Mouse (Mus musculus): Measurements from ENCODE around the gene Adcy1. TPM values are rescaled to one million over a fixed set of nuclear protein-coding genes. Genes with fewer than 3 reads are reported as not detected.

The Adcy1 gene
- total RNA-seq, 2 experiments from 2014 or later: 0.48 to 0.59 TPM

DNA sequence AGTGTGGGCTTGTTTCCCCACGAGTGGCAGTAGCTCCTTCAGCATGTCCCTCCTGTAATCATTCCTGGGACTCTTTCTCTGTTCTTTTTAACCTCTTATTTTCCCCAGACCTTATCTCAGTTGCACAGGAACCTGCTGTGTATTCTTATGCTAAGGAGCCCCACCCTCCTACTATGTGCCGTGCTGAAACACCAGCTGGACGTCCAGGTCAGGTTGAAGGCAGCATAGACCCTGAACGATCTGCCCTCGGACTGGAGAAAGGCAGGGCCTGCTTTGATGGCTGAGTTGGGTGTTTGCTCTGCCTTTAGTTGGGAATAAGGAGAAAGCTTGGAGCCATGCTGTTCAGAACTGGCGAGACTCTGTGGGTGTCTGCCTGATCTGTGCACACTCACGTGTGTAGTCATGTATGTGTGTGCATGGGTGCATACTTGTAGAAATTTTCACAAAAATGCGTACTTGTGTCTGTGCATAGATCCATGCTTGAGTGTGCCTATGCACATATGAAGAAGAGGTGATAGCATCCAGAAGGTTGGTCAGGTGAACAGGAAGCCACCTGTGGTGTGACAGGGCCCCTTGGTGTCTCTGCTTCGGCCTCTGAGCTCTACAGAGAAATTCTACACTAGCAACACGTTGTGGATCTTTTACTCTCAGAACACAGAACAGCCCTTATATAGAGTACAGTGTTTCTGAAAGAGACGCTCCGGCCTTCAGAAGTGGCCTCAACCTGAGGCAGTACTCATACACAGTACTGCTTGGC is 5.4 kb downstream of the Adcy1 start:
- no peak for DNase-seq (ENCODE audit: low spot score)

DNA sequence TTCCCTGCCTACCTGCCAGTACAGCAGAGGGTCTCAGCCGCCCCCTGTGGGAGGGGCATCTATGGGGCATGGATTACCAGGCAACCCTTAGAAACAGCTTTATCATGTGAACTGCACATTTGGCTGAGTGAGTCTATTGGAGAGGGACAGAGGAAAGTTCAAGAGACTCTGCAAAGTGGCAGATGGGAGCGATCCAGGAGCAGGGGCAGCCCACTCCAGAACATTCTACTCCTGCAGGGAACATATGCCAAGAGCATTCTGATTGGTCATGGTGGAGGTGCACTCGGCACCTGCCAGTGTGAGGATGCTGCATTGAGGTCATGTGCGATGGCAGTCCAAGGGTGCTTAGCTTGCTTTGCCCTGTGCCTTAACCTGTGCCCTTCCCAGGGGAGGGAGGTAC is 6.5 kb downstream of the Adcy1 start:
- DNase-seq (ENCODE audit: low spot score): no peak

DNA sequence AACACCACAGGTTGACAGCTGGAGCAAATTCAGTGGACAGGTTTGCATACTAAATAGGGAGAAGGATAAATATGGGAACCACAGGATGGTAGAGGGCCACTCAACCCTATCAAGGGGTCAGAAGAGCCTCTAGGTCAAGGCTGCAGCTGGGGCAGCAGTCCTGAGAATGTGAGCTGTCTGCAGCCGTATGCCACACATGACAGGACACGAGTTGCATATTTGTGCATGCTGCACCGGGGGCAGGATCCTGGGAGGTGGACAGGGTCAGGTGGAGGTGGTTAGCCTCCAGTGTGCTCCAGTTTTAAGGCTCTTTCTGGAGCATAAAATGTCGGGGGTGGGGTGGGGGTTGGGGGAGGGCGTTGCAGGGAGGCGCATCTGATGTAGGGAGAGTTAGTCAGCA is 8.3 kb downstream of the Adcy1 start:
- DNase-seq (ENCODE audit: low spot score): no peak

DNA sequence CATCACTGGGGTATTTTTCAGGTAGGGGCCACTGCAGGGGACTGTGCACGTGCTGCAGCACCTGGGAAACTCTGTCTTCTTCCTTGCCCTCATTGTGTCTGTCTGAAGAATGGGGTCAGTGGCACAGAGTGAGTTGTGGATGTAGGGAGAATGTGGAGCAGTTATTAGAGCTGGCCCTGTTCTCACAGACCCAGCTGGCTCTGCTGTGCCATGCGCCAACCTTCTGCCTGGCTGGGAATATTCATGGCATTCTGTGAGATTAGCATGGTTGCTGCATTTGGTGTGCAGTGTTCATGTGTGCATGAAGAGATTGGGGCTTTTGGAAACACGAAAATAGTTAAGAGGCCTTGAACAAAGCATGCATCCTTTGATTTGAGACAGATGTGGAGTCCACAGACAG is 10.3 kb downstream of the Adcy1 start:
- DNase-seq (ENCODE audit: low spot score): no peak

DNA sequence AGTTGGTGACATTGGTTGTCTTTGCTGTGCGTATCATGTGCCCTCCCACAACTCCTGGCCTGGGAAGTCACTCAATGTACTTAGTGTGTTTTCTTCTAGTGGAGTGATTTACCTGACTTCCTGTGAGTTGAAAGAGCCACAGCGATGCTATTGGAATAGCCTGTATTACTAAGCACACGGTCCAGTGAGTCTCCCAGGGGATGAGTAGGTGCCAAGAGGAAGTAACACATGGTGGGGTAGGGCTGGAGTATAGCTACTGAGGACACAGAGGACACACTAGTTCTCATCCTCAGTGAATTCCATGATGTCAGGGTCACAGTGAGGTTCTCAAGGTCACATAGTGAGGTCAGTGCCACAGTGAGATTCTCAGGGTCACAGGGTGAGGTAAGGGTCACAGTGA is 13.2 kb downstream of the Adcy1 start:
- no peak for DNase-seq (ENCODE audit: low spot score)

DNA sequence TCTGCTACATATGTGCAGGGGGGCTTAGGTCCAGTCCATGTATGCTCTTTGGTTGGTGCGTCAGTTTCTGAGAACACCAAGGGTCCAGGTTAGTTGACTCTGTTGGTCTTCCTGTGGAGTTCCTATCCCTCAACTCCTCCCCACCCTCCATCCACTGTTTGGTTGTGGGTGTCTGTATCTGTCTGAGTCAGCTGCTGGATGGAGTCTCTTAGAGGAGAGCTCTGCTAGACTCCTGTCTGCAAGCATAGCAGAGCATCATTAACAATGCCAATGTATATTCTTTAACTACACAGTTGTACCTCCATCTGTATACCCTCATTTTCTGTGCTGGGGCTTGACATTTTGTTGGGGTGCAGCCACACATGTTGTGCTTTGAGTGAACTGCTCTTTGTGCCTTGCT is 18.6 kb downstream of the Adcy1 start:
- no peak for DNase-seq (ENCODE audit: low spot score)

DNA sequence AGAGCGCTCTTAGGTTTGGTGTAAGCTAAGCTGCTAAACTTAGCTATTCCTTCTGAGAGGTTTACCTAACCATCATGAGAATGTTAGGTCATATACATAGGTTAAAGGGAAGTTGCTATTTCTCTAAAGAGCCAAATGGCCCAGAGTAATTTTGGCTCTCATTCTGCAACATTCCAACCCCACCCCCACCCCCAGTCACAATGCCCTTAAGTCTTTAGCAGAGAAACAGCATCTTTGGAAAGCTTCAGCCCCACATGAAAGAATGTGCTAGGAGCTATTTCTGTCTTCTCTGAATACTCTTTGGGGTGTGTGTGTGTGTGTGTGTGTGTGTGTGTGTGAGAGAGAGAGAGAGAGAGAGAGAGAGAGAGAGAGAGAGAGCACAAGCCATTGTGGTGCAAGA is 20.6 kb downstream of the Adcy1 start:
- DNase-seq (ENCODE audit: low spot score): no peak

DNA sequence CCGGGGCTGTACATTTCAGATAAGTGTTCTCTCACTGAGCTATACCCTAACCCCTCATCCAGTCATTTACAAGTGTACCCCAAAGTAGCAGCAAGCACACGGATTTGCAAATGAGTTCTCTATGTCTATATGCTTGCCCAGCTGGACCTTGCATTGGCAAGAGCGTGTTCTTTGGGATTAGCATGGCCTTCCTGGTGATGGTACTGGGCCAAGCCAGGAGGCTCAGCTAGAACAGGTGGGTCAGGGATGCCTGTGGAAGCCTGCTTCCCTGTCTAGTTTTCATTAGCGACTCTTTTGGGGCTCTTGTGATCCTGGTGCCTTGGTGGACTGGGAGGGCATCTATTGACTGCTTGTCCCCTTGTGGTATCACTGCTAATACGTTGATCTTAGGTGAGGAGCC is 21.9 kb downstream of the Adcy1 start:
- DNase-seq (ENCODE audit: low spot score): no peak

DNA sequence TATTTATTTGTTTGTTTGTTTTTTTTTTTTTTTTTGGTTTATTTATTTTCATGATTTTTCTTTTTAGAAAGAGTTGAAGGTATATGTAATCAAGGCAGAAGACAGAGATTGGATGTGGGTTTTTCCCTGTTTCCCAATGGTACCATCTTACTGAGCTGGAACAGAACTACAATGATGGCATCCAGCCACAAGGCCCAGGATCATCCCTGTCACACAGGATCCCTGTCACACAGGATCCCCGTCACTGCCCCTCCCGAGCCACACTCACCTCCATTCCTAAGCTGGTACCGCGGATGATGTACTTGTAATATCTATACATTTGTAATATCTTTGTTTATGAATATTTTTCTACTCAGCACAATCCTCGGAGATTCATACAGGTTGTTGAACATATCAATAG is 27.8 kb downstream of the Adcy1 start:
- DNase-seq (ENCODE audit: low spot score): no peak

DNA sequence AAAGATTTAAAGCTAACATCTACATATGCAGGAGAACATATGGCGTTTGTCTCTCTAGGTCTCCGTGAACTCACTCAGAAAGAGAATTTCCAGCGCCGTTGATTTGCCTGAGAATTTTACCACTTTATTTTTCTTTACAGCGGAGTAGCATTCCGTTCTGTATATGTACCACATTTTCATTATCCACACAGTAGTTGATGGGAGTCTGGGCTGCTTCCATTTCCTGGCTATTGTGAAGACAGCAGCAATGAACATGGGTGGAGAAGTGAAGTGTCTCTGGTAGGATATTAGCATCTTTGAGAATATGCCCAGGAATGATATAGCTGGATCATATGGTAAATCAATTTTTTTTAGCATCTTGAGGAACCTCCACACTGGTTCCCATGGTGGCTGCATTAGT is 31.6 kb downstream of the Adcy1 start:
- no peak for DNase-seq (ENCODE audit: low spot score)

DNA sequence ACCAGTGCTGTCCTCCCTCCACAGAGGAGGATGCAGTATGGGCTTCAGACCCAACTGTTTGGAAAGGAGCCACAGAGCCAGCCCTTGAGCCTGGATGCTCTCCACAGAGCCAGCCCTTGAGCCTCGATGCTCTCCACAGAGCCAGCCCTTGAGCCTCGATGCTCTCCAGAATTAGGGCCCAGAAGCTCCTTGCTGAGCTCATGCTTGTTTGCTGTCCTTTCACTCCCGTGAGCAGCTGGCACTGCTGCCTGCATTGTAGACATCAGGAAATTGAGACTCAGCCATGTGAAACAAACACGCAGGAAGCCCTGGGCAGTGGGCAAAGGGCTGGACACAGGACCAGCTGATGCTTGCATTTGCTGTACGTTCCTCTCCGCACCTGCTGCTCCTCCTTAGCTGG is 38.4 kb downstream of the Adcy1 start:
- no peak for DNase-seq (ENCODE audit: low spot score)

DNA sequence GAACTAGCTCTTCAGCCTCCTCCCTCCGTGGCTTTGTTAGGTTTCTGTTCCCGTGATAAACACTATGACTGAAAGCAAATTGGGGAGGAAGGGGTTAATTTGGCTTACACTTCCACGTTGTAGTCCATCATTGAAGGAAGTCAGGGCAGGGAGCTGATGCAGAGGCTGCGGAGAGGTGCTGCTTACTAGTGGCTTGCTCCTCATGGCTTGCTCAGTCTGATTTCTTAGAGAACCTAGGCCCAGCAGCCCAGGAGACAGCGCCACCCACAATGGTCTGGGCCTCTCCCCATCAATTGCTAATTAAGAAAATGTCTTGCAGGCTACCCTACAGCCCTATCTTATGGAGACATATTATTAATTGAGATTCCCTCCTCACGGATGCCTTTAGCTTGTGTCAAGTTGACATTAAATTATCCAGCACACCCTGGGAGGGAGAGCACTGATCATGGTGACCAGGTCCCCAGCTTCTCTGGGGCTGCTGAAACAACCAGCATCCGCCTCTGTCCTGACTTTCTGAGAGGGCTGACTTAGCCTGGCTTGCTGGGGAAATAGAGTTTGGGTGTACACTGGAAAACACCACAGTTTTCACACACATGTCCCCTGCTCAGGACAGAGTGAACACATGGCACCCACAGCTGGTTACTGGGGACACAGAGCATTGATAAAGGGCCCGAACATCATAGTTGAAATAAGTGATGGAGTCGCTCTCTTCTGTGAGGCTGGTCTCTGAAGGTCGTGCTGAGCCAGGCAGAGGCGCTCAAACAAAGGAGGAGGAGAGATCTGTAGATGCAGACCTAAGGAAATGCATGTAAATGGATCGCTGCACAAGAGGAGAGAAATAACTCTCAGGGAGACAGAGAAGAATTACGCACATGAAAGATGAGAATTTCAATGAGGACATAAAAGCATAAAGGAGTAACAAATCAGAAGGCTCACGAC is 39.2 kb downstream of the Adcy1 start:
- DNase-seq (ENCODE audit: low spot score): no peak

DNA sequence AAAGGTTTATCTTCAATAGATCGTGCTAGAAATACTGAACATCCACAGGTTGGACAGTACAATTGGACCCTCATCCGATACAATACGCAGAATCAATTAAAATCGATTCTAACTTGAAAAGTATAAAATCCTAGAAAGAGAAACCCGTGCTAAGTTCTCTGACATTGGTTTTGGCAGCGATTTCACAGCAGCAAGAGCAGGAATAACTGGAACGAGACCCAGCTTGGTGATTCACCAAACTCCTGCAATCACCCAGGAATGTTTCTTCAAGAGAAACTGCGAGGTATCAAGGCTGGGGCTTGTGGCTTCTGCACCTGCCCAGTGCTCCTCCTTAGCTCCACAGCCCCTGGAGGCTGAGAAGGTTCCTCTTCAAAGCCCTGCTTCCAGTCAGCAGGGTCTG is 42.0 kb downstream of the Adcy1 start:
- no peak for DNase-seq (ENCODE audit: low spot score)

DNA sequence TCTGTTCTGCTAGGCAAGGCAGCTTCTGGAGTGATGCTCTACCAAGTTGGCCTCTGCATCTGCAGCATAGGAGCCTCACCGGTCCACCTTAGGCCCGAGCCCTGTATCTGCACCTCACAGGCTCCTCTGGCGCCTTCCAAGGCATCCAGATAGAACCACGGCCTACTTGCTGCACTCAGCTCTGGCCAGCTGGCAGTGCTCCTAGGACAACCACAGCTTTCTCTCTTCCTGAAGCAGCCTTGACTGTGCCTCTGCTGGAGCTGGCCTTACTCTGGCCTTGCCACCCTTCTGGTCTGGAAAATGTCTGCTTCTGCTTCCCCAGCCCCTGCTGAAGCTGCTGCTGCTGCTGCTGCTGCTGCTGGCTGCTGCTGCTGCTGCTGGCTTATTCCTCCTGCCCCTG is 45.8 kb downstream of the Adcy1 start:
- no peak for DNase-seq (ENCODE audit: low spot score)

DNA sequence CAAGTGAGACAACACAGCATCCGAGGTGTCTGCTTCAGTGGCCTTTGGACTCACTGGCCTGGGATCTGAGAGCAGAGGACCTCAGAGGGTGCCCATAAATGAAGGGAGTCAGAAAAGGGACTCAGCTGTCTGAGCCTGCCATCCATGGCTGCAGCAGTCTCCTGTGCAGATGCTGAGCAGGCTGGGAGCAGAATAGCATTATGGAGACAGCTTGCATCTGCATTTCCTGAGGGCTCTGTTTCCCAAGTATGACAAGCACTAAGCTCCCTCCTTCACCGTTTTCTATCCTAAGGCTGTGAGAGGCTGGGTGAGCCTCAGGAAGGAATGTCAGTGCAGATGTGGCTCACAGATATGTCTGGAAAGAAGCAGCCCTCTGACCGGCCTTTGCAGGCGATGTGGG is 49.8 kb downstream of the Adcy1 start:
- DNase-seq (ENCODE audit: low spot score): no peak

DNA sequence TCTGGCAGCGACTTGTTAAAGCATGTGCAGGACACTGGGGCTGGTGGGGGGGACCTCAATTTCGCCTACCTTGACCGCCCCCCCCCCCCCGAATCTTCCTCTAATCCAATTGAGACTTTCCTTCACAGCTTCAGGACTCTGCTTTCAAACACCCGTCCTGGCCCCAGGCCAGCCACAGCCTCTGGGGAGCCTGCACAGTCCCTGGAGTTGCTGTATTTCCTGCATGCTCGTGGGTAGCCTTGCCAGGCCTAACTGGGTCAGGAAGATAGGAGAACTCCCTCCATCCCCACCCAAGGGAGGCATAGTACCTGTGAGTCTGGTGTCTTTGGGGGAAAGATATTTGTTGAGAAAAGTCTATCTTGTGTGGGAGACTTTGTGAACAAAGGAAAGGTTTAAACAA is 50.4 kb downstream of the Adcy1 start:
- no peak for DNase-seq (ENCODE audit: low spot score)

DNA sequence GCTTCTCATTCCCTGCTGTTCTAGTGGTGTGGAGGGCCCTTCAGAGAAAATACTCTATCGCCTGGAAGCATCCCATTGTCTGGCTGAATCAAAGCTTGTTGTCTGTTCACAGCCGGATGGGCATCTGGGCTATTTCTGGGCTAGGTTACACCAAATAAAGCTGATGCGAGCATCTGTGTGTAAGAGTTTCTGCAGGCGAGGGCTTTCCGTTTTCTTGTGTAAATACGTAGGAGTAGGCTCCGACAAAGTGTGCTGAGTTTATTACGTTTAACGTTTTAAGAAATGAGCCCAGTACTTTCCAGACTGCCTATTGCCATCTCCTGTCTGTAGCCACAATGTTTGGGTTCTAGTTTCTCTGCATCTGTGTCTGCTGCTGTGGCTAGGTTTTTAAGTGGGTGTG is 51.0 kb downstream of the Adcy1 start:
- DNase-seq (ENCODE audit: low spot score): no peak

DNA sequence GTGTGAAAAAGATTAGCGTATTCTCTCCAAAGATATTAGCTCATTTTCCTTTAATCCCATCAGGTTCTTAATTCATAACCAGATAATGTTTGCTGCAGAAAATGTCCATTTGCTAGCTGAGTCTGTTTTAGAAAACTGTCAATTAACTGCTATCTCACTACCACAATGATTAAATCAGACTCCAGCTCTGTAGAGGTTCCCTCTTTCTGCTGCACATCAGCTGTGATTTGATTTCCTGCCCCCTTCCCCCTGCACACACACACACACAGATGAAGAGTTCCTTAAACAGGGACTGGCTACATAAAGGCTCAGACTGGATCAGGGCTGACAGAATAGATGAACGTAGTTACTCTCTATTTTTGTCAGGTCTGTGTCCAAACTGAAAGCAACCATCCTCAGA is 53.4 kb downstream of the Adcy1 start:
- DNase-seq (ENCODE audit: low spot score): no peak

DNA sequence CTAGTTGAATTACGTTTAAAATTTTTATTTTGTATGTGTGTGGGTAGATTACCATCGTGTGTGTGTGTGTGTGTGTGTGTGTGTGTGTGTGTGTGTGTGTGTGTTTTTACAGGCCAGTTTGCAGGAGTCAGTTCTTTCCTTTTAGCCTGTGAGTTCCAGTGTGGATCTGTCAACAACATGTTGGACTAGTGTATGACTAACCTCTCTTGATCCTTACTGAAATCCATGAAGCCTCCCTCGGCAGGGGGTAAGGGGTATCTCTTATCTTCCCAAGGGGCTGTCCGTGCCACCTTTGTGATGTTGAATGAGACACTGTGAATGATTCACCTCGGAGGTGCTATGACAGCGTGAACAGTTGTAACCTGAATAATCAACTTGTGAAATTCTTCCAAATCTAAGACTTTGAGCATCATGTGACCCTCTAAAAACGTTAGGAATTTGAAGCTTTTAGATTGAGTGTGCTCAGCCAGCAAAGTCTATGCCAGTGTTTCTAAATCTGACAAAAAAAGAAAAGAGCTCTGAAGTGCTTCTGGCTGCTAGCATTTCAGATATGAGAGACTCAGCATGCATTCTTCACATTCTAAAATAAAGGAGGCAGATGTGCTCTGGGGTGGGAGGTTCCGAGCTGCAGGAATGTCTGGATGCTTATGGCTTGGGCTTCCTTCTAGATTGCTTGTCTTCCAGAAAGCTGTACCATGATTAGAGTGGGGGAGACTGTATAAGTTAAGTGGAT is 66.2 kb downstream of the Adcy1 start:
- no peak for DNase-seq (ENCODE audit: low spot score)

DNA sequence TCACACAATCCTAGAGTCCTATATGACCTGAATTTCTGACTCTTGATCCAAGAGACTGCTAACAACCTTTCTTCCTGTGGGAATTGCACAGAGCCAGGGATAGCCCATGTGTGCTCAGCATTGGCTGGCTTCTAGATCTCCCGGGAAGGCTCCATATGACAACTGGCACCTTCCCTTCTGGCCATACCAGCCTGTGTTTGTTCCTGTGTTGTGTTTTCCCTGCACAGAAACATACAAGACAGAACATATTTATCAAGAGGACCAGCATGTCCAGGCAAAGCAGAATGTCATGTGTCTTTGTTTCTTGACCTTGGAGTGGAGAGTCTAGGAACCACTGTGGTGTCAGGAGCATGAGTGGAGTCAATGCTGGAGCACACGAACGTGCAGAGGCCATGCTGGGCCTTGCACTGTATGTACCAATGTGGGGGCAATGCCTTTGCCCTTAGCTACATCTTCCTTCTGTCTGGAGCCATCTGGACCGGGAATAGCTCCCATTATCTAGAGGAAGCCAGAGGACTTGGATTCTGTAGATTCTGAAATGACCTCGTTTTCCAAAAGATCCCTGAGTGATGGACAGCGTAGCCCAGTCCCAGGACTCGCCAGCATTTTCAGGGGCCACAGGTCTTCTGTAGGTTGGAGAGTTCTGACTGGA is 69.6 kb downstream of the Adcy1 start:
- no peak for DNase-seq (ENCODE audit: low spot score)

DNA sequence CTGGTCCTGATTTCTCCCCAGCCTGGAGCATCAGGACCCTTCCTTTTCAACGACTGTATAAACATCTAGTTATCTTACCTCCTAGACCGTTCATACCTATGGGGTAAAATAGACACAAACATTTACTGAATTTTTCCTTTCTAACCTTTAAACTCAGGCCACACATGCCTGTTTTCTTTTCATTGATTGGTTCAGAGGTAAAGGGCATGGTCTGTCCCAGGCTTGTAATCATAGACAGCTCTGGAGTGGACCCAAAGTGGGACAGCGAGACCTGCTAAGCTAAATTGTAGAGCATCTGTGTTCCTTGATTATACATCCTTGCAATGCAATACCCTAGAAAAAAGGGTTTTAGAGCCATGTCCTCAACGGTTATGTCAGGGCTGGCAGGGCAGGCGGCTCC is 70.4 kb downstream of the Adcy1 start:
- DNase-seq (ENCODE audit: low spot score): no peak

DNA sequence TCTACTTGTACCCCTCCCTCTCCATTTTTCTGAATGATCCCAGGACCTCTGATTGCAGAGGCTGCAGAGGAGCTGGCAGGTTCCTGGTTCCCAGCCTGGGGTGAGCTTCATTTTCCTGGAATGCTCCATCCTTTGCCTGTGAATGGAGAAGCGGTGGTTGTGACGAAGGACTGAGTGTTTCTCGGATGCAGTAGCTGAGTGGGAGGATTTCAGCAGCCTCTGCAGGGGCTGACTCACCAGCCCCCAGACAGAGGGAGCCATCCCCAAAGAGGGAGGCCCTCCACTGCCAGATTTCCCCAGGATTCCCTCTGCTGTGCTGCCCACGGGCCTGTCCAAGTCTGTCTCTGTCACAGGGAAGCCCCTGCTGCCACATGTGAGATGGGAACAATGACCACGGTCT is 71.0 kb downstream of the Adcy1 start:
- no peak for DNase-seq (ENCODE audit: low spot score)

All from gastrocnemius, adult 18-20 months (tissue).